Mouse (Mus musculus): ENCODE measurements around the gene Uqcrh.

Uqcrh gene

GRCm38 (mm10) chr4:116057559-116057958 is 17.3 kb downstream of the Uqcrh start:
- DNase-seq (ENCODE audit: low spot score in 2 of 2), result no peak

DNA sequence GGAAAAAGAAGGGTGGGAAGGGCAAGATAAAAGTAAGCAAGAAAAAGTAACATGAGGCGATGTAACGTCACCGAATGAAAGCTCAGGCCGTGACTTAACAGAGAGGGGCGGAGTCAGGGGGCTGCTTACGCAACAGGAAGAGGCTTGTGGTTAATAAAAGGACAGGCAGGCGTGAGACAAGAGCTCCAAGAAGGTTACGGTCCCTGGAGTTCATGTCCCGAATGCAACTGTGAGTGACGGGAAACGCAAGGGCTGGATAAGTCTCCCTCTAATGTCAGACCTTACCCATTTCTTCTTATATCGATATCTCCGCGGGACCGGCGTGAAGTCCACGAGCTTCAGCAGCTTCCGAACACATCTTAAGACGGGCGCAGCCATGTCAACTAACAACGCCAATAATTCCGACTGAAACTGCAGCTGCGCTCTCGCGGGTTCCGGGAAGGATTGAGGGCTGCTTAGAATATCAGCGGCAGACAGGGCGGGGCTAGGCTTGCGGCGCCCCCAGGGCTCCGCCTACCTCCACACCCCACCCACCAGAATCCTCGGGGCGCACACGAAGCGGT is 21.4 kb downstream of the Uqcrh start, which contains the start of gene Nsun4:
Nsun4 (minus strand) TSS at position 478 of the 563 bp plus-strand sequence.
- DNase-seq (ENCODE audit: low spot score in 2 of 2), result peak; percentile 84 to 89

DNA sequence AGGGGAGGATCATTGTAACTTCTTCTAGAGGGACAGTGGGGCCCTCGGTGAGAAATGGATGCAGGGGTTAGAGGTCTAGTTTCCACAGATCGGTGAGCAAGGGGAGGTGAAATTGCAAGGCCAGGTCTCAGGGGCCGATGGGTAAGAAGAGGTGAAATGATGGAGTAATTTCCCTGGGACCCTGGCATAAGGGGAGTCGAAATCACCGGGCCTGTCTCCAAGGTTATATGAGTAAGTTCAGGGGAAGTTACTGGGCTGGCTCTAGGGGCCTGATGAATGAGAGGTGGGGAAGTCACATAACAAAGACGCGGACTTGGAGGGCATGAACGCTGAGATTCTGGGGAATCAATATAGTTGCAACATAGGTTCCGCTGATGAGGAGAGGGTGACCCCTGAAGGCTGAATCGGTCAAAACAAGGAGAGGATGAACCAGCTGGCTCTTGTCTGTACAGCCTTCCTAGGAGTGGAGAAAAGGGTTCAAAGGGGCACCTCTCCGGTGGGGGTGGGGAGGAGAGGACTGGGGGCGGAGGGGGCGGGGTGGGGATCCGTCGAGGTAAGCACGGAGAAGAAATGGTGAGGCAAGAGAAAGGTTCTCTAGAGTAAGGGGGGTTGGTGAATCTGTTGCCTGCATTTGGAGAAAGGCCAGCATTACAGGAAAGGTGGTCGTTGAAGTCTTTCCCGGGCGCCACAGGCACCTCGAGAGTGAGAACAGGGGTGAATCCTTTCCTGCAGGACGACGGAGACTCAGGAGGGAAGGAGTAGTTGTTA is 22.2 kb downstream of the Uqcrh start:
- no peak for DNase-seq (ENCODE audit: low spot score in 2 of 2)

GRCm38 (mm10) chr4:116049211-116049610 is 25.7 kb downstream of the Uqcrh start:
- DNase-seq (ENCODE audit: low spot score in 2 of 2), result no peak

DNA sequence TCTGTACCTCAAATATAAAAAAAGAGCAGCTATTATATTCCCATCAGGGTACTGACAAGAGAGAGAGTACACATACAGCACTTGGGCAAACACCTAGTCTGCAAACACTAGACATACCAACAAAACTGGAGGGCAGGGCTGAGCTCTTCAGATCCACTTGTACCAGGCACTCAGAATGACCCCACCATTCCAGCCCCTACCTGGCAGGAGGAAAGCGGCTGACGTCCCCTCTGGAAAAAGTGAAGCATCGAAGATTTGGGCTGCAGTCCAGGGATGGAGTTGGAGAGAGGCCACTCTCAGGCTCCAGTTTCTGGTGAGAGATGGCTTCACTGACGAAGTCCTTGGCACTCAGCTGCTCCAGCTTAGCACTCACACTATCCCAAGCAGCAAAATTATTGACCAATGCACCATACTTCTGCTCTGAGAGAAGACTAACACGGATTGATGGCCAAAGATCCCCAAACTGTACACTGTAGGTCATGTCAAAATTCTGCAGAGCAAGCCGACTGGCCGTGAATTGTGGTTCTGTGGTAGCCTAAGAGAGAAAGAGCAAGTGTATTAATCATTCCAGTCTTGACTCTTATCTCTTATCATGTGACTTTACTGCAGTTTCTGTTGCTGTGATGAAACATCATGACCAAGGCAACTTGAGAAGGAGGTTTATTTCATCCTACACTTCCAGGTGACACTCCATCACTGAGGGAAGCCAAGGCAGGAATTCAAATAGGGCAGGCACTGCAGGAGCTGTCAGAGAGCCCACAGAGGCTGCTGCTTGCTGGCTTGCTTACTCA is 26.5 kb downstream of the Uqcrh start:
- no peak for DNase-seq (ENCODE audit: low spot score in 2 of 2)

DNA sequence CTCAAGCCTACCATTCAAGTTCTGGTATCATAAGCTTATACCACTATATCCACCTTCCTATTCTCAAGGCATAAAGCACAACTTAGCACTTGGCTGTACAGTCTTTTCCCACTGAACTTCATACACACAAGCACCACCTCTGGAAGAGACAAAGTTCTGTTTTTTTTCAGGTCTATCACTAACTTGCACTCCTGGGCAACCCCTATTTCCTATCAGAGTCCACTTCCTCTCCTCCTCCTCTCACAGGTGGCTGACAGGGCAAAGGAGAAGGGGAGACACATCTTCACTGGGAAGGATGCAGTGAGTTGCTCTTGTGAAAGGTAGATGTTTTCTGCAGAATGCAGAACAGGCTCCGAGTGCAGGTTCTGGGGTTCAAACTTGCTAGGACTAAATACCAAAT is 27.2 kb downstream of the Uqcrh start:
- no peak for DNase-seq (ENCODE audit: low spot score in 2 of 2)

GRCm38 (mm10) chr4:116046604-116047003 is 28.3 kb downstream of the Uqcrh start:
- no peak for DNase-seq (ENCODE audit: low spot score in 2 of 2)

GRCm38 (mm10) chr4:116042186-116042585 is 32.7 kb downstream of the Uqcrh start:
- DNase-seq (ENCODE audit: low spot score in 2 of 2), result no peak

DNA sequence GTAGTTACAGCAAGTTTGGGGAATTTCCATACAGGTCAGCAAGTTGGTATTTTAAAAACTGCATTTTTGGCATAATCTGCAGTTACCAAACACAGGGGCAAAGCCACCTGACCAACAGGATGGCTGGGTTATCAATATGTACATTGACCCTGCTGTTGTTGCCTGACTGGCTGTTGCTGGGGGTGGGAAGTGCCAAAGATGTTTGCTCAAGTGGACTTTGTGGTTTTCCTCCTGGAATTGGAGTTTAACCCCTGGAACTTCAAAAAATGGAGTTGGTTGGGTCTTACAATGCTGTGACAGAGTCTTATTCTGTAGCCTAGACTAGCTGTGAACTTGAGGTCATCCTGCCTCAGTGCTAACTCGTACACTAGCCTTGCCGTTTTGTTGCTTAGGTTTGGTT is 34.4 kb downstream of the Uqcrh start:
- no peak for DNase-seq (ENCODE audit: low spot score in 2 of 2)

- no peak for DNase-seq (ENCODE audit: low spot score in 2 of 2)
Observed at GRCm38 (mm10) chr4:116033374-116033773, 41.5 kb downstream of the Uqcrh start.

GRCm38 (mm10) chr4:116032906-116033305 is 42.0 kb downstream of the Uqcrh start:
- DNase-seq (ENCODE audit: low spot score in 2 of 2), result no peak

DNA sequence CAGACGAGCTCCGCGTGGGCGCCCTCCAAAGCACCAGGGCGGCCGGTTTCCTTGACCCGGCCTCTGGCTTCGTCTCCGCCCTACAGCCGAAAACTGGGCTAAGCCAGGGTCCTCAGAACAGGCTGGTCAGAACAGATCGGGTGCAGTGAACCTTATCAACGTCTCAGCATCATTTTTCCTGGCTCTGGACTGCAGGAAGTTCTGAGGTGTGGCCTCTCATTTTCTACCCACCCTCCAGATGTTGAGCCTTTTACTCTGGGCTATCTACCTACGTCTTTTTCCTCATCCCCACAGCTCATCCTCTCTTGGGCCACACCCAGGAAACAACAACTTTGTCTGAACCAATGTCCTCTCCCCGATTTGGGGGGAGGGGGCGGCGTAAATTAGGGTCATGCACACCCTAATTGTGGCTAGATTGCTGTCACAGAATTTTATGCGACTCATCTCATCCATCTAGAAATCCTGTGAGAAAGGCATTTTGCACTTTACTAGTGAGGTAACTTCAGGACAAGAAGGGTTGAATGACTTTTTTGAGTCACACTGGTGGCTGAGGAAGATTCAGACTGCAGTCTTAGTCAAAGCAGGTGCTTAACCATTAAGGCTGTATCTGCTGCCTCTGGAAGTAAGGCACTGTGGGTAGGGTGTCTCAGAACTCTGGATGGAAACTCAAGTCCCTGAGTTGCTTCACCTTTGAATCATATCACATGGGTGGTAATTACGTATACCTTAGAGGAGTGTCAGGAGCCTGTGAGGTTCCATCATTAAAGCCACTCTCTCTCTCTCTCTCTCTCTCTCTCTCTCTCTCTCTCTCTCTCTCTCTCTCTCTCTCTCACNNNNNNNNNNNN is 56.7 kb downstream of the Uqcrh start, which contains the start of gene Faah:
Faah (minus strand) TSS at position 25 of the 845 bp plus-strand sequence.
- DNase-seq (ENCODE audit: low spot score in 2 of 2), result no peak

DNA sequence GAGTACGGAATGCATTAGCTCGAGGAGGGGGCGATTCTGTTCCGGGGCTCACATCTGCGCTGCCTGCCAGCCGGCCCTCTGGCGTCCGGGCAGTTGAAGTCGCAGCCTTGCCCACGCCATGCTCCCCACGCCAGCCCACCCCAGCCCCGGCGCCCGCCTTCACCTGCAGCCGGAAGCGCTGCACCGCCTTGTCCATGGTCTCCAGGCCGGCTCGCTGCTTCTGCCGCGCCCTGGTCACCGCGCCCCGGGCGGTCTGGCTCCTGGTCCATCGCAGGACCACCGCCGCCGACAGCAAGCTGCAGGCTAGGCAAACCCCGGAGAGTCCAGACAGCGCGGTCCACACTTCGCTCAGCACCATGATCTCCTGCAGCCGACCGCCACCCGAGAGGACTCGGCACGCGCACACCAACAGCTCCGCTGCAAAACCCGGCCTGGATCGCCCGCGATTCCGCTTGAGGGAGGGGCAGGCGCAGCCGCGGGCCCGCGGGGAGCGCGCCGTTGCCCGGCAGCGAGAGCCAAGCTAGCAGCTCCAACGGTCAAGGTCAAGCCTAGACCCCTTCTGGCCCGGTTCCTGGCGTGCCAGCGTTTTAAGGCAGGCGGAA is 57.5 kb downstream of the Uqcrh start:
- peak in 1 of 2 experiments; percentile 70 for DNase-seq (ENCODE audit: low spot score in 2 of 2)
